Mouse (Mus musculus): ENCODE data around the gene Aknad1. TPM values are rescaled to one million over a fixed set of nuclear protein-coding genes. Genes with fewer than 3 reads are reported as not detected.
A peak's percentile ranks its signal among the peaks of the same experiment; 100 is the strongest.

Gene Aknad1
- total RNA-seq (2021), result under 1 TPM in 1 of 2 experiments, not detected in 1; 0.28 TPM

GRCm38 (mm10) chr3:108739045-108739708 lies at the start of gene Aknad1:
Gene Aknad1 (plus strand): TSS chr3:108739658.
- no peak for DNase-seq (ENCODE audit: extremely low spot score in 1 of 2, low spot score in 2 of 2)
- intact Hi-C loops (cut with DNase I), result no loop called here

DNA sequence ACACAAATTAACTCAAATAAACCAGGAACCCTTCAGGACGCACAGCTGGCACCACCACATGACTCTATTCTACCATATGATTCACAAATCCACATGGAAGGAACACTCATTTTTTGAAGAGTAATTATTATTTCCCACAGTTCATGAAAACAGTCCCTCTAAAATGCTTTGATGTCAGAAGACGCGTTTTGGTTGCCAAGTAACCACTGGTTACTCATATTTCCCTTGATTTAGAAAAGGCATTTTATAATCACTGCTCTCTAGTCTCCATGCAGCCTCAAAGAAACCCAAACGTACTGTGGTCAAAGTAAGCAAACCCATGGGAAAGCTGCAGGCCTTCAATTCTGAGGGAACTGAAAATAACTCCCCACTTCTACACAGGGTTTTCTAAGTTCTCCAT lies 49.5 kb upstream of the Aknad1 start:
- intact Hi-C loops (cut with DNase I), result no loop called here
- DNase-seq (ENCODE audit: extremely low spot score in 1 of 2, low spot score in 2 of 2), result no peak

DNA sequence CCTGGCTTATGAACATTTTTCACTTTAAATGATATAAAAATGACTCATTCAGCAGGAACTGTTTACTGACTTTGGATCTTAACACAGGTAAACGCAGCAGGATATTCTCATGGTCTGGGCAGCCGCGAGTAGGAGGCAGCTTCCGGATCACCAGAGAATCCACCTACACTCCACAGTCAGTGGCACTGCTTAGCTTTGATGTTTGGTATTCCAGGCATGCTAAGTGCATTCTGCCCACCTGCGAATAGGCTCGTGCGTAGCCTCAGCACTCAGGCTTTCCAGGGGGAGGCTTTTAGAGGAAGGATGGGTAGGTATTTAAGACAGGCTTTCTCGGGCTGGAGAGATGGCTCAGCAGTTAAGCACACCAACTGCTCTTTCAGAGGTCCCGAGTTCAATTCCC lies 45.1 kb upstream of the Aknad1 start:
- no peak for DNase-seq (ENCODE audit: extremely low spot score in 1 of 2, low spot score in 2 of 2)
- intact Hi-C loops (cut with DNase I), result no loop called here

- DNase-seq (ENCODE audit: extremely low spot score in 1 of 2, low spot score in 2 of 2), result no peak
- intact Hi-C loops (cut with DNase I), result no loop called here
These were observed 40.8 kb upstream of the Aknad1 start for GRCm38 (mm10) chr3:108698662-108699061.

- no peak for DNase-seq (ENCODE audit: extremely low spot score in 1 of 2, low spot score in 2 of 2)
- intact Hi-C loops (cut with DNase I), result loop anchor here (5.0 kb wide), 1 partner anchor 73 kb away; no protein-coding TSS in a partner anchor
These were observed 39.7 kb upstream of the Aknad1 start for GRCm38 (mm10) chr3:108699786-108700185.

DNA sequence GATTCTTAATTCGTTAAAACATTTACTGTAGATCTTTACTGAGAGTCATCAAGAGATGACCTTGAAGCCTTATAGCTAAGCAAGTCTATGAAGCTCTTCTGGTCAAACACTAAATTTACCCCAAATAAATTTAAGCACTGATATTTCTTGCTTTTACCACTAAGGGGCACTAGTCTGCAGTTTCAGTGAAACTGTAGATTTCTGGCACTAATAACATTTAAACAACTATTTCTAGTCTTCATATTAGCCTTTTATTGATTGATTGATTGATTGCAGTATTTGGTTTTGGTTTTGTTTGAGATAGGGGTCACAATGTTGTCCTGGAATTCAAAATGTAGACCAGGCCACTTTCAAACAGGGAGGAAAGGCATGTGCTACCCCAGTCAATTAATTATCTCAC lies 38.2 kb upstream of the Aknad1 start:
- no peak for DNase-seq (ENCODE audit: extremely low spot score in 1 of 2, low spot score in 2 of 2)
- intact Hi-C loops (cut with DNase I), result loop anchor here (5.0 kb wide), 1 partner anchor 71 kb away; no protein-coding TSS in a partner anchor

DNA sequence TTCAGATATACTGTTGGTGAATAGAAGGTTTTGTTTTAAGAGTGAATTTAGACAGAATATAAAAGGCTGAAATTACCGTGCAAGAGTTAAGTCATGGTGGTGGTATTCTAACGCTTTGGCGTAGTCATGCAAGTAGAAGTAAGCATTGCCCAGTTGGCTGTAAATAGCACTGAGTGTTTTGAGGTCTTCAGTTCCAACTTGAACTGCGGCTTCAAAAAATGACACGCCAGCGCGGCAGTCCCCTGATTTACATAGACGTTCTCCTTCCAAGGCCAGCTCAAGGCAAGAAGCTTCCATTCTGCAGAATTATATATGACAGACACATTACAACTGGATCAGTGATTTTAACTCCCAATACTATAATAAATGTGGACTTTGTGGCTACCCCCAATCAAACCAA lies 36.7 kb upstream of the Aknad1 start:
- intact Hi-C loops (cut with DNase I), result loop anchor here (5.0 kb wide), 1 partner anchor 70 kb away; no protein-coding TSS in a partner anchor

GRCm38 (mm10) chr3:108711296-108711695 lies 28.2 kb upstream of the Aknad1 start:
- intact Hi-C loops (cut with DNase I), result no loop called here
- DNase-seq (ENCODE audit: extremely low spot score in 1 of 2, low spot score in 2 of 2), result no peak

More for the DNA sequence above, 36.7 kb upstream of the Aknad1 start:
- DNase-seq (ENCODE audit: extremely low spot score in 1 of 2, low spot score in 2 of 2), result no peak

DNA sequence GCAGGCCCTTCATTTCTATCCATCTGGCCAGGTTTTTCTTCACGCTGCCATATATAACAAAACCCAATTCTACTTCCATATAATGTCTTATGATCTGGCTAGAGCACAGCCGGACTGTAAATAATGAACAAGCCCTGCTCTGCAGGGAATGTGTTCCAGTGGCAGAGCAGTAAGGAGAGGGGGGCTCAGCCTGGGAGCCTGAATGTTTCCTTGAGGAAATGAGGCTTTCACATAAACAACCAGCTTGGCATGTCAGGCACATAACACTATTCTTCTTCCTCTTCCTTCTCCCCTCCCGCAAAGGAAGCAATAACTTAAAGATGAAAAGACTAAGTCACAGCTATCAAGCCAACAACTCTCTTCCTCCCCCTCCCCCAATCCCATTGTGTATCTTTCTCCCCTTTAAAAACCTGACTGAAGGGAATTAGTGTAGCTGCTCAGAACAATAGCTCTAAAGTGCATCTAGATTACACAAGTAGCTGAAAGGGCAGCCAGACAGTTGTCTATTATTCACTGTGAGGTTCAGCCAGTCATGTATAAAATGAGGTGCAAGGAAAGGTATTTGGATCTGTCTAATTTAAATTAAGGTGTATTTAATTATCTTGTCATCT lies 26.3 kb upstream of the Aknad1 start:
- intact Hi-C loops (cut with DNase I), result no loop called here
- no peak for DNase-seq (ENCODE audit: extremely low spot score in 1 of 2, low spot score in 2 of 2)

- DNase-seq (ENCODE audit: extremely low spot score in 1 of 2, low spot score in 2 of 2), result no peak
- intact Hi-C loops (cut with DNase I), result no loop called here
These were observed 24.6 kb upstream of the Aknad1 start for GRCm38 (mm10) chr3:108714837-108715236.

DNA sequence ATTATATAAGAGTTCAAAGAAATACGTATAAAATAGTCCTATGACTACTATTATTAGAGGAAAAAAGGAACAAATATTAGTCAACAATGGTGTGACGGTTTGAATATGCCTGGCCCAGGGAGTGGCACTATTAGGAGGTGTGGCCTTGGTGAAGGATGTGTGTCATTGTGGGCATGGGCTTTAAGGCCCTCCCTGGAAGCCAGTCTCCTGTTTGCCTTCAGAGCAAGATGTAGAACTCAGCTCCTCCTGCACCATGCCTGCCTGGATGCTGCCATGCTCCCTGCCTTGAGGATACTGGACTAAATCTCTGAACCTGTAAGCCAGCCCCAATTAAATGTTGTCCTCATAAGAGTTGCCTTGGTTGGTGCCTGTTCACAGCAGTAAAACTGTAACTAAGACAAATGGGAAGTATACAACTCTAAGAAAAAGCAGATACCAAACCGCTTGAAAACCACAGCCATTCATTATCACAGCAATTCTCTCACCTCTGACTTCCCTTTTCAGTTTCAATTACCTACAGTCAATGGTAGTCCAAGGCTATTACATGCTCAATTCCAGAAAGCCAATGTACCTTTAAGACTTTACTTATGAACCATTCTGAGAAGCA lies 21.5 kb upstream of the Aknad1 start:
- no peak for DNase-seq (ENCODE audit: extremely low spot score in 1 of 2, low spot score in 2 of 2)
- intact Hi-C loops (cut with DNase I), result no loop called here

GRCm38 (mm10) chr3:108719357-108719756 lies 20.1 kb upstream of the Aknad1 start:
- no peak for DNase-seq (ENCODE audit: extremely low spot score in 1 of 2, low spot score in 2 of 2)
- intact Hi-C loops (cut with DNase I), result no loop called here

- DNase-seq (ENCODE audit: extremely low spot score in 1 of 2, low spot score in 2 of 2), result no peak
- intact Hi-C loops (cut with DNase I), result loop anchor here (5.0 kb wide), 2 partner anchors 53 to 108 kb away; no protein-coding TSS in a partner anchor
These were observed 19.7 kb upstream of the Aknad1 start for GRCm38 (mm10) chr3:108719761-108720160.

- intact Hi-C loops (cut with DNase I), result loop anchor here (5.0 kb wide), 2 partner anchors 51 to 106 kb away; no protein-coding TSS in a partner anchor
- DNase-seq (ENCODE audit: extremely low spot score in 1 of 2, low spot score in 2 of 2), result peak; percentile 53 to 70
These were observed 18.1 kb upstream of the Aknad1 start for GRCm38 (mm10) chr3:108721076-108721991.

GRCm38 (mm10) chr3:108722036-108722872 lies 17.2 kb upstream of the Aknad1 start, which contains the start of gene Gpsm2:
Gene Gpsm2 (minus strand): TSS chr3:108722309.
- intact Hi-C loops (cut with DNase I), result loop anchor here (5.0 kb wide), 2 partner anchors 50 to 105 kb away; no protein-coding TSS in a partner anchor
- DNase-seq (ENCODE audit: extremely low spot score in 1 of 2, low spot score in 2 of 2), result peak; percentile 94 to 98

GRCm38 (mm10) chr3:108726413-108726812 lies 13.0 kb upstream of the Aknad1 start:
- intact Hi-C loops (cut with DNase I), result no loop called here
- no peak for DNase-seq (ENCODE audit: extremely low spot score in 1 of 2, low spot score in 2 of 2)

GRCm38 (mm10) chr3:108727344-108727743 lies 12.1 kb upstream of the Aknad1 start:
- intact Hi-C loops (cut with DNase I), result no loop called here
- no peak for DNase-seq (ENCODE audit: extremely low spot score in 1 of 2, low spot score in 2 of 2)

GRCm38 (mm10) chr3:108727776-108728175 lies 11.7 kb upstream of the Aknad1 start:
- intact Hi-C loops (cut with DNase I), result no loop called here
- no peak for DNase-seq (ENCODE audit: extremely low spot score in 1 of 2, low spot score in 2 of 2)

All from left cerebral cortex, postnatal 10 days (tissue).